Mouse (Mus musculus) heart, embryonic 12.5 days (tissue): ENCODE measurements around the gene Kmt5b. TPM values are rescaled to one million over a fixed set of nuclear protein-coding genes. Genes with fewer than 3 reads are reported as not detected.

Source experiments
- ATAC-seq: fragments of 200-750 bp; cut with Nextera tagmentation; 2 replicates; pipeline ENCODE4 v1.8.0; 2017; ENCODE audit warnings: moderate TSS enrichment, moderate library complexity; ENCODE audit not compliant: insufficient number of reproducible peaks, low FRiP score
- H3K27ac ChIP-seq: fragments of 300-500 bp; sonication (generic); 2 replicates; pipeline ENCODE4 v1.5.1; 2016; ENCODE audit warnings: mild to moderate bottlenecking, moderate library complexity; ENCODE audit not compliant: poor library complexity, severe bottlenecking
- H3K27me3 ChIP-seq: fragments of 300-500 bp; sonication (generic); replicated peaks from 2 replicates; pipeline ENCODE4 v1.6.1; 2016; ENCODE audit warnings: mild to moderate bottlenecking, moderate library complexity
- H3K36me3 ChIP-seq: fragments of 300-500 bp; sonication (generic); 2 replicates; pipeline ENCODE4 v1.6.1; 2016; ENCODE audit warnings: mild to moderate bottlenecking, moderate library complexity
- H3K4me1 ChIP-seq: fragments of 300-500 bp; sonication (generic); replicated peaks from 2 replicates; pipeline ENCODE4 v1.6.1; 2016; ENCODE audit warnings: mild to moderate bottlenecking
- H3K4me2 ChIP-seq: fragments of 300-500 bp; sonication (generic); 2 replicates; pipeline ENCODE4 v1.6.1; 2016; ENCODE audit warnings: mild to moderate bottlenecking, moderate library complexity
- H3K4me3 ChIP-seq: fragments of 300-500 bp; sonication (generic); 2 replicates; pipeline ENCODE4 v1.5.1; 2016; ENCODE audit warnings: mild to moderate bottlenecking
- H3K9ac ChIP-seq: fragments of 300-500 bp; sonication (generic); 2 replicates; pipeline ENCODE4 v1.6.1; 2016; ENCODE audit warnings: mild to moderate bottlenecking, moderate library complexity
- H3K9me3 ChIP-seq: fragments of 300-500 bp; sonication (generic); replicated peaks from 2 replicates; pipeline ENCODE4 v1.6.1; 2016; ENCODE audit warnings: mild to moderate bottlenecking, moderate library complexity
- WGBS: fragments of 180-500 bp; shearing (Covaris S2); methylation state at CpG from one replicate; pipeline ENCODE4 v1.1.7; 2016; 5-methylcytosine and 5-hydroxymethylcytosine counted together
- polyA plus RNA-seq: library from polyadenylated mRNA; unstranded; fragments of >200 nt; fragmentation: Nextera tagmentation; extraction: Ambion mirVana; gene quantifications from 2 replicates; pipeline ENCODE4 v1.2.1, GENCODE M21; 2016

Kmt5b gene
- polyA plus RNA-seq, 1 experiment from 2014 or later = 29.3 TPM

- peak; percentile 15 for ATAC-seq
- peaks cover 42% of the 10 kb centered on the region for H3K4me1 ChIP-seq
- H3K4me2 ChIP-seq = peak overlapping the region; percentile 83
- under 1% methylated on average over 65 of the region's 74 CpGs for WGBS
- H3K27ac ChIP-seq = peak overlapping the region; percentile 98
- H3K4me3 ChIP-seq = peak overlapping the region; percentile 79
- no peaks in the 10 kb centered on the region for H3K9me3 ChIP-seq
- H3K9ac ChIP-seq = peak overlapping the region; percentile 88
- H3K36me3 ChIP-seq = no peaks in the 10 kb centered on the region
- H3K27me3 ChIP-seq = no peaks in the 10 kb centered on the region
Measured at GRCm38 (mm10) chr19:3851979-3852681, 84.9 kb downstream of the Kmt5b start.

GRCm38 (mm10) chr19:3853121-3853520 is 85.9 kb downstream of the Kmt5b start:
- no peaks in the 10 kb centered on the region for H3K36me3 ChIP-seq
- peak overlapping the region; percentile 79; the same call in 1 of the 2 replicates for H3K4me3 ChIP-seq
- peaks cover 42% of the 10 kb centered on the region for H3K4me1 ChIP-seq
- no peak for ATAC-seq
- 91% methylated on average over 10 of the region's 10 CpGs for WGBS
- H3K27ac ChIP-seq = no peak overlapping the region
- peak overlapping the region; percentile 83 for H3K4me2 ChIP-seq
- no peak overlapping the region for H3K9ac ChIP-seq
- H3K9me3 ChIP-seq = no peaks in the 10 kb centered on the region
- H3K27me3 ChIP-seq = no peaks in the 10 kb centered on the region

DNA sequence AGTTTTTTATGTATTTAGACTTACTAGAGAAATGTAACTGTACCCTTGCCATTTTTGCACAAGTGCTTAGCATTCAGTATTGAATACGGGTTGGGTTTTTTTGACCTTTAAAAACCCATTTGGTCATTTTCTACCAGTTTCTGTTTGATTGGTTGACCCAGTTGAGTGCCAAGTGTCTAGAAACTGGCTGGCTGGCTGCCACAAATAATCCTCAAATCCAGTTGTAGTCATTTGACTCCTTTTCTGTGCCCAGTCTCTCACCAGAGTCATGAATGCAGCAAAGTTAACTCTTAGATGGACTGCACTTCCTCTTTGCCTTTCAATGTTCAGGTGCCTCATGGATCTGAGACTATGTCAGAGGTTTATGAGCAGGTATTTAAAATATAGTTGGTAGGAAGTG is 86.7 kb downstream of the Kmt5b start:
- no peak overlapping the region for H3K9ac ChIP-seq
- no peak overlapping the region for H3K4me3 ChIP-seq
- H3K9me3 ChIP-seq = no peaks in the 10 kb centered on the region
- H3K36me3 ChIP-seq = no peaks in the 10 kb centered on the region
- no peaks in the 10 kb centered on the region for H3K27me3 ChIP-seq
- peaks cover 42% of the 10 kb centered on the region for H3K4me1 ChIP-seq
- WGBS = 91% methylated on average over 1 of the region's 1 CpGs
- no peak overlapping the region for H3K4me2 ChIP-seq
- no peak overlapping the region for H3K27ac ChIP-seq
- no peak for ATAC-seq

DNA sequence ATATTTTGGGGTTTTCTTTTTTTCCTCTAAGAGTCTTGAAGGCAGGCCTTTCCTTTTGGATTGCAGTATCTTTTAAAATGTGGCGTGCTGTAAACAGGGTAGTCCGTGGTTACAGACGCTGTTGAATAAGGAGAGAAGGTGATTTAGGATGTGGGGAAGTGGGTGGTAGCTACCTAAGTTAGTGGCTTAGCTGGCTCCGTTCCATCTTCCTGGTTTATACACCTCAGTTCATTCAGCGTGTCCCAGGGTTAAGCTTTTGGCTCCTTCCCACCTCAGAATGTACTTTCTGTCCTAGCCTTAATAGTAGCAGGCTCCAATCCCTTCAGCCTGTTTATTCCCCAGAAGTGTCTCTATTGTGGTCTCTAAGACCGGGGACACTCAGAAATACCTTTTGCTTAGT is 87.9 kb downstream of the Kmt5b start:
- Histone ChIP-seq H3K27me3 (no peaks in the 10 kb centered on the region), H3K4me3 (no peak overlapping the region), H3K4me2 (0 out of 2 replicates have a peak overlapping the region, but pooled peaks have one; percentile 2), H3K9me3 (no peaks in the 10 kb centered on the region), H3K9ac (no peak overlapping the region), H3K27ac (0 out of 2 replicates have a peak overlapping the region, but pooled peaks have one; percentile 36), H3K4me1 (peaks cover 37% of the 10 kb centered on the region), H3K36me3 (no peaks in the 10 kb centered on the region)
- WGBS = 73% methylated on average over 6 of the region's 6 CpGs
- ATAC-seq = no peak

- no peaks in the 10 kb centered on the region for H3K27me3 ChIP-seq
Measured at GRCm38 (mm10) chr19:3855601-3856000, 88.4 kb downstream of the Kmt5b start.

DNA sequence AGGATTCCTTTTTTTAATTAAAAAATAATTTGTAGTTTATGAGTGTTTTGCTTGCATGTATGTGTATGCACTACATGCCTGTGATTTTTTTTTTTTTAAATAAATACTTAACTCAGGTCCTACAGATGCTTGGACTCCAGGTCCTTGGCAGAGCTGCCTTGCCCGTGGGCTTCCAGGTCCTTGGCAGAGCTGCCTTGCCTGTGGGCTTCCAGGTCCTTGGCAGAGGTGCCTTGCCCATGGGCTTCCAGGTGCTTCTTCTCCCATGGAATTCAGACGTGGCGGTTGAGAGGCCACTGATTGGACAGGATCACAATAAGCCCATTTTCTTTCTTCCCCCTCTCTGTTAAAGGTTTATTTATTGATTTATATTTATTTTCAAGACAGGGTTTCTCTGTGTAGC is 90.0 kb downstream of the Kmt5b start:
- Histone ChIP-seq H3K9ac (peak overlapping the region; percentile 30; the same call in 1 of the 2 replicates), H3K27me3 (no peaks in the 10 kb centered on the region), H3K4me2 (no peak overlapping the region), H3K4me1 (peaks cover 30% of the 10 kb centered on the region), H3K27ac (no peak overlapping the region), H3K36me3 (0 out of 2 replicates have a peak, but pooled peaks cover 4% of the 10 kb centered on the region), H3K9me3 (no peaks in the 10 kb centered on the region), H3K4me3 (no peak overlapping the region)
- no peak for ATAC-seq
- 86% methylated on average over 3 of the region's 3 CpGs for WGBS

More at GRCm38 (mm10) chr19:3855601-3856000, 88.4 kb downstream of the Kmt5b start:
- 0 out of 2 replicates have a peak overlapping the region, but pooled peaks have one; percentile 2 for H3K4me2 ChIP-seq
- no peak overlapping the region for H3K9ac ChIP-seq
- 27% methylated on average over 4 of the region's 4 CpGs for WGBS
- H3K27ac ChIP-seq = peak overlapping the region; percentile 36; the same call in 1 of the 2 replicates
- 0 out of 2 replicates have a peak, but pooled peaks cover under 1% of the 10 kb centered on the region for H3K36me3 ChIP-seq
- no peak for ATAC-seq
- peaks cover 32% of the 10 kb centered on the region for H3K4me1 ChIP-seq
- H3K4me3 ChIP-seq = no peak overlapping the region
- no peaks in the 10 kb centered on the region for H3K9me3 ChIP-seq

DNA sequence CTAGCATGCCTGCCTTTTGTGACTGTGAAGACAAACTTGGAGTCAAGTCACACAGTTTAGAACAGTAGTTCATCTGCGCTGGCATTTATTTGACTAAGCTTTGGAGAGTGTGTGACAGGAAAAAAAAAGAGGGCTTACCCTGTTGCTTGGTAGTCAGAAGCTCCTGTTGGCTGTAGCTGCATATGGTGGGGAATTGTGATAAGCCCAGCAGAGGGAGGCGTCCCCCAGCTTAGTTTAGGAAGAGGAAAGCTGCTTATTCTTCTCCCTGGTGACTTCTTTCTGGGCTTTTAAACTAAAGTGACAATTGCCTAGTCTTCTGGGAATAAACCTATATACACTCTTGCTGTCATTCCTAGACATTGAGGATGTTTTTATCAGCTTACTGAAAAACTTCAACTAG is 95.5 kb downstream of the Kmt5b start:
- 46% methylated on average over 2 of the region's 2 CpGs for WGBS

DNA sequence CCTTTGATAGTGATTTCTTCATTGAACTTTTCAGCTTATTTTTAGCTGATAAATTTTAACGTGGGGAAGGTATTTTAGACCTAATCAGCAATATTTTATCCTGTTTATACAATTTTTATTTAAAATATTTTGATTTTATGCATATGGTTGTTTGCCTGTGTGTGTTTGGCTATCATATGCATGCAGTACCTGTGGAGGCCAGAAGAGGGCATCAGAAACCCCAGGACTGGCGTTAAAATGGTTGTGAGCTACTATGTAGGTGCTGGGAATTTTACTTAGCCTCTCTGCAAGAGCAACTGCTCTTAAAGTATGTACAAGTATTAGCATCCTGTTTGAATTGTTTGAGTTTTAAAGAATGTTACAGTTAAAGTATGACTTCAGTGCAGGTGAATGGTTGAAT is 97.7 kb downstream of the Kmt5b start:
- WGBS = 81% methylated on average over 2 of the region's 2 CpGs
- H3K27ac ChIP-seq = no peak overlapping the region
- H3K4me2 ChIP-seq = no peak overlapping the region
- no peak overlapping the region for H3K9ac ChIP-seq
- peaks cover 16% of the 10 kb centered on the region for H3K36me3 ChIP-seq
- H3K4me1 ChIP-seq = peaks cover 14% of the 10 kb centered on the region
- H3K9me3 ChIP-seq = no peaks in the 10 kb centered on the region
- ATAC-seq = no peak
- H3K4me3 ChIP-seq = no peak overlapping the region
- H3K27me3 ChIP-seq = no peaks in the 10 kb centered on the region

More for the DNA sequence above, 95.5 kb downstream of the Kmt5b start:
- Histone ChIP-seq H3K27me3 (no peaks in the 10 kb centered on the region), H3K4me2 (no peak overlapping the region), H3K4me1 (peaks cover 10% of the 10 kb centered on the region), H3K36me3 (peaks cover 16% of the 10 kb centered on the region), H3K9ac (no peak overlapping the region), H3K9me3 (no peaks in the 10 kb centered on the region), H3K4me3 (no peak overlapping the region), H3K27ac (no peak overlapping the region)
- ATAC-seq = no peak

Other genes starting within 250 kb of the Kmt5b start
- gene Ppp6r3, start 191.7 kb upstream of the Kmt5b start, polyA plus RNA-seq = 59.5 and 62.7 TPM in 2 replicates
- 3.3 and 4.2 TPM in 2 replicates for gene Lrp5, start 80.9 kb upstream of the Kmt5b start, polyA plus RNA-seq
- gene 1810055G02Rik, start 59.1 kb upstream of the Kmt5b start, polyA plus RNA-seq = 25.7 and 26.7 TPM in 2 replicates
- 30.1 and 36.1 TPM in 2 replicates for gene Chka, start 84.4 kb downstream of the Kmt5b start, polyA plus RNA-seq
- 22.3 and 26.1 TPM in 2 replicates for gene Tcirg1, start 139.7 kb downstream of the Kmt5b start, polyA plus RNA-seq
- gene Ndufs8, start 145.4 kb downstream of the Kmt5b start, polyA plus RNA-seq = 298 and 324 TPM in 2 replicates
- gene Aldh3b1, start 162.4 kb downstream of the Kmt5b start, polyA plus RNA-seq = 2.0 and 2.3 TPM in 2 replicates
- 7.8 and 8.9 TPM in 2 replicates for gene Unc93b1, start 167.8 kb downstream of the Kmt5b start, polyA plus RNA-seq
- gene Aldh3b3, start 191.2 kb downstream of the Kmt5b start, polyA plus RNA-seq = not detected in 2 replicates
- gene Aldh3b2, start 204.9 kb downstream of the Kmt5b start, polyA plus RNA-seq = 0.40 and 0.86 TPM in 2 replicates
- 9.3 and 9.5 TPM in 2 replicates for gene Acy3, start 219.1 kb downstream of the Kmt5b start, polyA plus RNA-seq
- not detected in 2 replicates for gene Tbx10, start 225.3 kb downstream of the Kmt5b start, polyA plus RNA-seq
- 41.0 and 44.7 TPM in 2 replicates for gene Nudt8, start 233.2 kb downstream of the Kmt5b start, polyA plus RNA-seq
- 4.2 and 4.6 TPM in 2 replicates for gene Gm49405, start 233.2 kb downstream of the Kmt5b start, polyA plus RNA-seq
- gene Doc2g, start 235.9 kb downstream of the Kmt5b start, polyA plus RNA-seq = 74.6 and 84.9 TPM in 2 replicates
- gene Ndufv1, start 245.4 kb downstream of the Kmt5b start, polyA plus RNA-seq = 402 and 417 TPM in 2 replicates